Mouse (Mus musculus): ENCODE results near the gene Dapp1.

Gene Dapp1

DNA sequence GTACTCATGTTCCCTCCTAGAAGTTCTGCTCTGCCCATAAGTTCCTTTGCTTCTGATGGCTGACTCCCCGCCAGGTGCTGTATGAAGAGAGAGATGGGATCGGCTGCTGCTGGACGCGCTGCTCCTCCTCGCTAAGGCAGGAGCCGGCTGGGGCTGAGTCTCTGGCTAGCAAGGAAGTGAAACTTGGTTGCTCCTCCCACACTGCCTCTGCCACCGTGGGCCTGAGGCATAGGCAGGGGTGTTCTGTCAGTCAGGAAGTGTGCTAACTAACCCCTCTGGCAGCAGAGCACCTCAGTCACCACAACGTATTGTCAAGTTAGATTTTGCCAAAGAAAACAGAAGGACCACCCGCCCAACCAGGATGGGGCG, at the start of gene Dapp1:
Gene Dapp1 (minus strand): TSS at position 164 of the 369 bp plus-strand sequence.
- no peak for DNase-seq (ENCODE audit: low read depth, low spot score)

DNA sequence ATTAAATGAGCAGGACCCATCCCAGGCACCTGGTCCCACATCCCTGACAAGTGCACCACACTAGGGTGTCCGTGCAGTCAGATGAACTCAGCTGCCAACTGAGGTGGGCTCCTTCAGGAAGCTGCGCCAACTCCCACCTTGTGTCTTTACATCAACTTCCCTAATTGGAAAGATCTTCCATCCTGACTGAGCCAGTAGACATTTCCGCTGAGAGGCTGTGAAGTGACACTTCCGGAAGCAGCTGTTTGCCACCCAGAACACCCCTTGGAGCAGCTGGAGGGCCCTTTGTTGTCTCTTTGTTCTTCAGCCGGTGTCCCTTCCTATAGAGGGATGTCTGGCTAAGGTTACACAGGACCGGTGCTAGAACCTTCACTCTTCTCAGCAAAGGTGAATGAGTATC, 49.2 kb upstream of the Dapp1 start:
- no peak for DNase-seq (ENCODE audit: low read depth, low spot score)

DNA sequence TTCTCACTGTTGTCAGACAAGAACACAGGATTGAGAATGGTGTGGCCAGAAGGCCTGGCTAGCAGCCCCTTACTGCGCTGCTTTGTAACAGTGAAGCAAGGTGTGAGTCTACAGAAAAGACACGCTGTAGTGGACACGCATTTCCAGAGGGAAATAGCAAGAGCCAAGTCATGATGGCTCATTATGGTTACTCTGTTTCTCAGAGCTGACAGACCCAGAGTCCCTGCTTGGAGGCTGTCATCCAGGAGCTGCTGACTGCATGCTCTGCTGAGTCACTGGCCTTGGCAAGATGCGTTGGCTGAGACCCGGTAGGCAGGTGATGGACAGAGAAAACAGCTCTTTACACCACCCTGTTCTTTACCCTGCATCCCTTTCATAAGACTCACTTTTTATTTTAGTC, 48.0 kb upstream of the Dapp1 start:
- no peak for DNase-seq (ENCODE audit: low read depth, low spot score)

DNA sequence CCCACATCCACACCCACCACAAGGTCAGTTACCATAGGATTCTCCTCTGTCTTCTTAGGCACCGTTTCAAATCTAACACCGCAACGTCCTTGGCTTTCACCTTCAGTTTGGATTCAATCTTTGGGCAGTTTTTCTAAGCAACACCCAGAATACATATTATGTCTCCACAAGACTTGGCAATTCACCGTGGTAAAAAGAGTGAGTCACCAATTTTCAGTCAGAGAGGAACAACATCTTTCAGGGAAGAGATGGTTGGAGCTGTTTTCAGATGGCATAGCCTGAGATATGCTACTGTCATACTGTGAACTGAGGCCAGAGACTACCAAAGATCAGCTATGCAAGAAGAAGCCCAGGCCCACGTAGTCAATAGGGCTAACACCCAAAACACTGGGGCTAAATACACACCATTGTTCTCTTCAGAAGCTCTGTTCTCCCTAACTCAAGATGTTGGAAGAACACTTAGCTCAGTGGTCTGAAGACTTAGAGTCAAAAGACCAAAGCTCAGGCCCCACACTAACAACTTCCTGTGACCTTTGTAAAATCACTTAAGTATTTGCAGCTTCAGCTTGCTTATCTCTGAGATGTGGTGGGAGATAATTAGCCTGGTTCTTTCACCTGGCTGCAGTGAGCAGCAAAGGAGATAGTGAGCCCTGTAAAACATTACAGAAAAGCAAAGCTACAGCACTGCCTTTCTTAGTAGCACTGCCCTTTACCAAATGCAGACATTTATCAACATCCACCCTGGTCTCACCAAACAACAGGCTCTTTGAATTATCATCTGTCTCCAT, 46.4 kb upstream of the Dapp1 start:
- DNase-seq (ENCODE audit: low read depth, low spot score) = no peak

DNA sequence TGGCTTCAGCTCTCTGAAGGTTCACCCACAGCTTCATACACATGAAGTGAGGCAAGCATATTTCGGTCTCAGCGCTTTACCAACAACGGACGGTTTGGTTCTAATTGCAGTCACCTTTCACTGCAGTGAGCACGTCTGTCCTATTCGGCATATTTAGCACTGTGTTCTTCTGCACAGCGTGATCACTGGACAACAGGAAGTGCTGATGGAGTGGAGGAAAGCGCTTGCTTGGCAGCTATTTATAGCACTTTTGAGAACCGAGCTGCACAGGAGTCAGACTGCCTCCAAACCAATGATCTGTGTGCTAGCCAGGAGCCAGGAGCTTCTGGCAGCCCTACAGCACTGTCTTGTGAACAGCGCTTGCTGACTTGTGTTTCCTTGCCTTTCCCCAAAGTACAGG, 44.9 kb upstream of the Dapp1 start:
- peak; percentile 46 for DNase-seq (ENCODE audit: low read depth, low spot score)

DNA sequence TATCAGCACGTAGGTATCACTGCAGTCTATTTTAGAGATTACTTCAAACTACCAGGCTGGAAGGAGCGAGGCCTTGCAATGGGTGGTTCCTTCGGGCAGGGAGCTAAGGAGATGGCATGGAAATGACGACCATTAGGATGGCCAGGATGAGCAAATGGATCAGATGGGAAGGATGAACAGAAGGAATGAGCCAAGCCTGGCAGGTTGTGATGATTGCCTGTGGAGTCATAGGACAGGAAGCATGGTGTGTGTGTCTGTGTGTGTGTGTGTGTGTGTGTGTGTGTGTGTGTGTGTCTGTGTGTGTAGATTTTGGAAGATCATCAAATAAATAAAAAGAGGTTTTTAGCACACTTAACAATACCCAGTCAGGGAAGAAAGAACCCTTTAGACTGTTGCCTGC, 41.3 kb upstream of the Dapp1 start:
- no peak for DNase-seq (ENCODE audit: low read depth, low spot score)

DNA sequence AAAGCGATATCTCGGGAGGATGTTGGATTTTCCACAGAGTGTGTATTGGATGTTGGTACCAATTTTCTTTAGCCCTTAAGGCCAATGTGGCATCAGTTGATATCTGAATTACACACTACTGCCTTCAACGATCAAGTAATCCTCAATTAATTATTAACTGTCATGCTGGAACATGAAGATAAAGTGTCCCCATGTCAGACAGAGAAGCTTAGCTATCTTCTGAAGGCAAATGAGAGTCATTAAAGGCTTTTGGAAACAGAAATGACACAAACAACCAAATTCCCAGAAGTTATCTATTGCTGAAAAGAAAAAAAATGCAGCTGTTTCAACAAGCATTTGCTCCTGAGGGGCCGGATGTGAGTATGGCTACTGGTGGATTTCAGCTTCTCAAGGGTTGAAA, 40.7 kb upstream of the Dapp1 start:
- DNase-seq (ENCODE audit: low read depth, low spot score) = no peak

DNA sequence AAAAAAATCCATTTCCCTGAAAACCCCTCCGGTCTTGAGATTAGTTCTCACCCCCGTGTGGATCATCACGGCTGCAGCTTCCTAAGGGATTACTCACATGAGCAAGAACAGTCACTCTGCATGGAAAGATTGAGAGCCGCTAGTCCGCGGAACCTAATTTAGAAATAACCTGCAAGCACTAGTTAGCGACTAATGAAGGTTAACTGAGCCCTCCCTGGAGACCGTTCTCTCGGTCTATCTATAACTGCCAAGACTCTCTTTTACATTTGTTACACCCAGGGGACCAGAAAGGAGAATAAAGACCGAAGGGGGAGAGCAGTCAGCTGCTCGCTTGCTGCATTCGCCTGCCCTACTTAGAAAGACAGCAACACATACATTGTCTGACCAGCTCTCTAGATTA, 35.5 kb upstream of the Dapp1 start:
- DNase-seq (ENCODE audit: low read depth, low spot score) = no peak

DNA sequence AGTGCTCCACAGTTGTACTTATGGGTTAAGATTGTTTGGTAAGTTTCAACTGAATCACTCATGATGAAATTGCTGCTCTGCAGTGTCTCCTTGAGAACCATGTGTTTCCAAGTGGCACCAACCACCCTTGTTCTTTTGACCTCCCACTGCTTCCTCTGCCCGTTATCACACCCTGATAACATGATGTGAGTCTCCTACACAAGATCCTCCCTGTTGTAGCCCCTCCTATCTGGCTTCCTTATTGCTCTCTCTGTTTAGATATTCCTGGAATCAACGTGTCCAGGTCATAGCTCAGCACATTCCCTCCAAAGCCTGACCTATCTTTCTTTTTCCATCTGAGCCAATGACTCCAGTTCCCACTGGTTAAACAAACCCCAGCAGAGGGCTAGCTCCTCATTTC, 33.4 kb upstream of the Dapp1 start:
- DNase-seq (ENCODE audit: low read depth, low spot score) = no peak

DNA sequence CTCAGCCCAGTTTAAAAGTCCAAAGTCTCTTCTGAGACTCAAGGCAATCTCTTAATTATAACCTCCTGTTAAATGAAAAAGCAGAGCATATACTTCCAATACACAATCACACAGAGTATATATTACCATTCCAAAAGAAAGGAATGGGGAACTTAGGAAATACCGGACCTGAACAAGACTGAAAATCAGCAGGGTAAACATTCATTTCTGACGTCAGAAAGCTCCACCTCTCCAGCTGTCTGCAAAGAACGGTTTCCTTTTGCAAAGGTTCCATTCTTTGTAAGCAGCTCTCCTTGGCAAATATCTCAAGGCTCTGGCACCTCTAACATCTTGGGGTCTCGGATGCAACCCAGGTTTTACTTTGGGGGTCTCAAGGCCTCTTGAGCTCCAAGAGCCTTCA, 31.0 kb upstream of the Dapp1 start:
- no peak for DNase-seq (ENCODE audit: low read depth, low spot score)

DNA sequence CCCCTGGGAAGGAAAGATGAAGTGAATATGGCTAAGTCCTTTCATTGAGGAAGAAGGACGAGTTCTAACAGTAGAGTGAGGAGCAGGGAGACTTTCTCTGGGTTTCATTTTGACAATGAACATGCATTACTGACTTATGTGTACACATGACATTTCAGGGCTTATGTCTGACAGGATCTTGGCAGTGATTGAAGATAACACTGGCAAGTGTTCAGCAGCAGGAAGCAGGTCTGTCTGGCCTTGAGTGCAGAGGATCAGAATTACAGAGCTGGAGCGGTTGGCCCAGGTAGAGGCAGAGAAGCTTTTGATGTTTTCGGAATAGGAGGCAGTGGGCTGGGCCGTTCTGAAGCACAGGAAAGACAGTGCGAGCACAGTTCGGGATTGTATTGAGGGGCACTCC, 26.8 kb upstream of the Dapp1 start:
- DNase-seq (ENCODE audit: low read depth, low spot score) = no peak

DNA sequence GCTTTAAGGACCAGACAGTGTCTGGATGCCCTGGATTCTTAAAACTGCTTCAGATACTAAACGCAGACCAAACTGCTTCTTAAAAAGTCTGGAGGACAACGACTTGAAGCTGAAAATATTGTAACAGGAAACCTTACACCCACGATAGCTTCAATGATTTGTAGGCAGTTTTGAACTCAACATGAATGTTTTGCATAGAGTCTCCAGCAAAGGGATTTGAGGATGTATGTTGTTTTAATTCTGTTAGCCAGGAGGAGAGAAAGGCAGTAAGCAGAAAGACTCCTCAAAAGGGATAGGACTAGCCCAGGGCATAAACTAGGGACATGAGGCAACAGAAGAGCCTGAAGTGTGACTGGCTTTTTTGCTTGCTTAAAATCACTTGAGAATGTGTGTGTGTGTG, 25.6 kb upstream of the Dapp1 start:
- DNase-seq (ENCODE audit: low read depth, low spot score) = no peak

DNA sequence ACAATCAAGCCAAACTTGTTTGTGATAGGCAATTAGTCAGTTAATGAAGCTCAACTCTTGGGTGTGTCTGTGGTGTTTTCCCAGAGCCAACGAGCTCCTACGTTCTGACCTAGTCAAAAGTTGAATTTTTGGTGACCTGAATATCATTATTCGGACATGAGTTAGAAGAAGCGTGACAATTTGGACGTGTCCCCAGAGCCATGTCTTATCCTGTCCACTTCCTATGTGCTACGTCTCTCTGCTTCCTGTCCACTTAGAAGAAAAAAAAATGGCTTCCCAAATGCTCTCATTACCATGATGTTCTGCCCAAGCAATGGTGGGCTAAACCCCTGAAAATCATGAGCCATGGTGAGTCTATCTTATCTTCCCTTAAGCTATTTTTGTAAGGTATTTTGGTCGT, 21.9 kb upstream of the Dapp1 start:
- DNase-seq (ENCODE audit: low read depth, low spot score) = no peak

DNA sequence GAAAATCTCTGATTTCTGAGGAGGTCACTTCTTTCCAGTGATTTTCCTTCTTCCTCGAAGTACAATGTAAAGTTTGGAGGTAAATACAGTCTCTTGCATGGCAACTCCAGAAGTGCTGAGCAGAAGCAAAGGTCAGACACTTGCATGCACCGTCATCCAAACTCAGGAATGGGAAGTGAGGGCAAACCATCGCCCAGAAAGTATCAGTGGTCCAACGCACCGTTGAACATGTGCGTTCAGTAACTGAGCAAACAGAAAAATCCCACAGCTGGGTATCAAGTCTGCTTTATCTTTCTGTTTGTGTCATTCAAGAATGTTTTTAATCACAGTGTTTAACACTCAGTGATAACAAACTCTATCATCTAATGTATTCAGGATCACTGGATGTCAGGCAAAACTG, 21.2 kb upstream of the Dapp1 start:
- DNase-seq (ENCODE audit: low read depth, low spot score) = no peak

DNA sequence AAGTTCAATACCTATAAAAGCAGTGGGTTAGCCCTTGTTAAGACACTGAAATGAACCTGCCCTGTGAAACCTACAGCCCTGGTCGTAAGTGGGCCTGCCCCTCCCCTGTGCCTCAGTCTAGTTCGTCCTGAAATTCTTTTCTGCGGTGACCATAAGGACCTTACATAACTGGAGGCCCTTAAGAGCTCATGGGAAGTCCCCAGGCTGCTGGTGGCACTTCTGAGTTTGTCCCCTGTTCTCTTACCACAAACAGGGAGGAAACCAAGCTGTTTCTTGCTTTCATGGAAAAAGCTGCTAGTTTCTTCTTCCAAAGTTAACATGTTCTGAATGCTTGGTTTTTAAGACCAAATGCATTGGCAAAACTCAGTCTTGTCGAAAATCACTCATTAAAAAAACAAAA, 20.5 kb upstream of the Dapp1 start:
- DNase-seq (ENCODE audit: low read depth, low spot score) = no peak

DNA sequence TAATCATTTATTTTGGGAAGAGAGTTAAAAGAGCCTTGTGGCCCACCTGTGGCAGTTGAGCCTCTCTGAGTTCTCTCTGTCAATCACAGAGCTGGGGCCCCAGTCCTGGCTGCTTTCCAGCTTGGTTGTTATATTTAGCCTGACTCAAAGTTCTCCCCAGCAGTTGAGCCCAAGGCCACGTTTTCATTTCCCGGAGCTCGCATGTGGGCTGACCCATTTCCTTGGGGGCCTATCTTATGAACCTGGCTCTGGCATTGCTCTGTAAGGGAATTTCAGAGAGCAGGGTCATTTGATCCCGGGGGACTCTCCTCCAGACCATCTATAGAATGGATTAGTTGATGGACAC, 19.4 kb upstream of the Dapp1 start:
- no peak for DNase-seq (ENCODE audit: low read depth, low spot score)

DNA sequence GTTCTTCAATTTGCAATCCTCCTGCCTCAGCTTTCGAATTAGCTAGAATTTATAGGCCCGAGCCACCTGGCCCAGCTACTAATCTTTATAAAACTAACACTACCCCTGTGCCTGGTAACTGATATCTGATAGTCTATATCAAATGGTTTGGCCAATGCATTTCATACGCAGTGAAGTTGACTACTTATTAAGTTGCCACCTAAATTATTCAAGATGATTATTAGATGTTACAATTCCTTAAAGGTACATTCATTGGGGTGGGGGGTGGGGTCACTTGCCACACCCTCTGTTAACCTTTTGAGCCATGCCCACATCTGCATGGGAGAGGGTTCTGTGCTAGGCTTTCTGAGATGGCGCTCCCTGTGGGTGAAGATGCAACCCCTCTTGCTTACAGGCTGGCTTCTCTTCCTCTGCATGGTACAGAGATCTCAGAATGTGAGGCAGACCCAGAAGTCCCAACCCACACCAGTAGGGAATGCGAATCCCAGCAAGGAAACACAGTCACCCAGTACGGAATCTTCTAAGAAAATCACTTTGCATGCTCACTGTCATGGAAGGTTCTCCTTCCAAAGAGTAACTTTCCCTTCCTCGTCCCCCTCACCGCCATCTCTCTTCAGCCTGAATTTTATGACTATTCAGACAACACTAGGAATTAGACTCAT, 18.8 kb upstream of the Dapp1 start:
- DNase-seq (ENCODE audit: low read depth, low spot score) = no peak

DNA sequence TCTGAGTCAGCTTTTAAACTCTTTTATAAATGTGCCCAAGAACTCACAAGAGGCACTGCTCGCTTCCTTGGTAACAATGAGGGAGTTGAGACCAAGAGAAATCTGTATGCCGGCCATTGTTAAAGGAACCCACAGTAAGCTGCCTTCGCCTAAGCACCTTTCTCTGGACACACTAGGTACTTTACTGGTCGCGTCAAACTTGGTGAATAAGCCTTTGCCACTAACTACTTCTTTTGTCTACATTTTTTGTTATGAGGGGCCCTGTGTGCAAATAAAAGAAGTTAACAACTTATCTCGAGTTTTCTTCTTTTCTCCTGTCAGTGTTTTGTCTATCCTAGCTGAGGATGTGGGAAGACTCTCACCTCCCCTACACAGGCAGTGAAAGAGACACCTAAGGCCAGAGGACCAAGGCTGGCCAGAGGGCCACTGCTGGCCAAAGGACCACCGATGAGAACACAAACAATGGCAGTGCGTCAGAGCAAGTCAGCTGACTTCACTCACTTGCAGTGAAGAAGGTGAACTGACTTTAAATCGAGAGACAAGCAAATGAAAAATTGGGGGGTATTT, 18.0 kb upstream of the Dapp1 start:
- DNase-seq (ENCODE audit: low read depth, low spot score) = no peak

DNA sequence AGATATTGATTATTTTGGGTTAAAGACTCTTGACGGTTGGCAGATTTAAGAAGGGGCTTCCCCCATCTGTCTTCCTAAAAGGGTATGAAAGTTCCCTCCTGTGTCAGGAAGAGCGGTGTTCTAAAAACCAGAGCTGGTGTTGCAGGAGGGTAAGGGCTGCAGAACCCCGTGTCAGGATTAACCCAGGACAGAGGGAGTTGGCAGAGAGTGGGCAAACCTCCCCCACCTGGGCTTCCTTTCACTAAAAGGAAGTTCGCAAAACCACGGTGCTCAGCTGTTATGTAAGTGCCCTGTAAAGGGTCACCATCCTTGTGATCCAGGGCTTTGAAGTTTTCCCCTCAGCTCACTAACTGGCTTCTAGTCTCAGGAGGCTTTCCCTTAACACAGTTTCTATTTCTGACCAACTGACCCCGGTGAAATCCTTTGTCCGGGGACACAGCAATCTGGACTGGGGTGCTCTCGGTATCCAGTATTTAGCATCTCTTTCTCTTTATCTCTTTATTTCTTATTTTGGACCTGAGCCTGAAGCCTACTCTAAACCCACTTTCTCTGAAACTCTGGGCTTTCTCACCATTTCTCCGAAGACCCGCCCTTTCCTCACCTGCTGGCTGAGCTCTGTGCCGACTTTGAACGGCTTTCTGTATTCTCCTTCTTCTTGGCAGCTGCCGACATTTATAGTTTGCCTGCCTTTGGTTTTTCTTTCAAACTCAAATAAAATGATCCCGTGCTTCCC, 17.3 kb upstream of the Dapp1 start:
- DNase-seq (ENCODE audit: low read depth, low spot score) = no peak

DNA sequence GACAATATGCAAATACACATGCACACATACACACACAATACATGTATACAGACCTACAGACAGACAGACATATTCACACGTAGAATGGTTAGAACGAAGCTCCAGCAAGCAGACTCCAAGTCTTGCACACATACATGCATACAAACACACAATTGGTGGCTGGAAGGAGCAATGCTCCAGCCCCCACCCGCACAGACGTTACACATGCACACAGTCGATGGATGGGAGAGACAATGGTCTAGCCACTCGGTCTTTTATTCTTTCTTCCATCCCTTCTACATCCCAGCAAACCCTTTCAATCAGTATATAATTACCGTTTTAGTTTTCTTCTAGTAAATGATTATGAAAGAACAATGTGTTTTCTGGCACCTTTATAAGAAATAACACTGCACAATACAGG, 14.1 kb upstream of the Dapp1 start:
- DNase-seq (ENCODE audit: low read depth, low spot score) = no peak

DNA sequence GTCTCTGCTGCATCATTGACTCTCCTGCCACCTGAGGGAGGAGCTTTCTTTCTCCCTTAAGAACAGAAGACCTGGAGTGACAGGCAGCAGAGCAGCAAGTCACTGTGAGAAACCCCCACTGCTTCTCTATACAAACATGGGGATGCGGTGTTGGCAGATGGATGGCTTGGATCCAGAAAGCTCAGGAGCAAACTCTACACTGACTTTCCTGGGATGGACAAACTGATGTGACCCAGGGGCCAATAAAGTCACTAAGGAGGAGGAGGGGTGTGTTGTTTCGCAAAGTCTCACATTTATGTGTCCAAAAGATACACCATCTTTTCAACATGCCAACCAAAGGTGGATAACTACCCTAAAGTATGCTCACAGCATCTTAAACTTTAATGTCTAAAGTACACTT, 12.9 kb upstream of the Dapp1 start:
- DNase-seq (ENCODE audit: low read depth, low spot score) = no peak

DNA sequence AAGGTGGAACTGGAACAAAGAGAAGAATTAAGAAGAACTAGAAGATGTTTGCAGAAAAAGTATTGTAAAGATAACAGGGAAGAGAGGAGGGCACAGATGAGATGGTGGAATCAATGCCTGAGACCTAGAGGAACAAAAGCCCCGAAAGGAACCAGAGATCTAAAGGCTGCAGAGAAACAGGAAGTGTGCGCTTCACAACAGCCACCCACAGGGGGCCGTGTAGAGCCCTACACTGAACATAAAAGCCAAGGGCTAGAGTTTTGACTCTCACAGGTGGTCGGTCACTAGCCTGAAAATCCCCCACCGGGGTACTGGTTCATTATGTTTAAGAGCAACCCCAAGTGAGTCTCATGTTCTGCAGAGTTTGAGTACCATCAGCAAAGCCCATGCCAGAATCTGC, 11.0 kb upstream of the Dapp1 start:
- no peak for DNase-seq (ENCODE audit: low read depth, low spot score)

DNA sequence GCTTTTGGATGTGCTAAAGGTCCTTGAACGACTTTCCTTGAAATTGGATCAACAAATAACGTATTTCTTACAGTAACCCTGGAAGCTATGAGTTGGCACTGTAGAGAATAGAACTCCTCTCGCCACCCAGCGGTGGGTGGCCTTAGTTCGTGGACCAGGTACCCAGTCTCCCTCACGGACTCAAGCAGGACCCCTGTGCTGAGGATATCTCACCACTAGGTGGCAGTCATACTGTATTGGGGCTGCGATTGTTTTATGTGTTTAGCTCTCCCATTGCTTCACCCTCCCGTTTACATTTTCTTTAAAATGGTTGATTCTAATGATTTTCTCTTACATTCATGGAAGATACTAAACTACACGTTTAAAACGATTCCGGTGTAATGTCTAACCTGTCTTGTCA, 9.8 kb upstream of the Dapp1 start:
- peak; percentile 62 for DNase-seq (ENCODE audit: low read depth, low spot score)
